Mouse (Mus musculus): ENCODE data around the gene Usp36. TPM values are rescaled to one million over a fixed set of nuclear protein-coding genes. Genes with fewer than 3 reads are reported as not detected.

Gene Usp36
- polyA plus RNA-seq, 1 experiment from 2014 or later: 19.9 TPM

- WGBS: 52% methylated on average over 3 of the region's 3 CpGs
- TF ChIP-seq CTCF (IDR thresholded peaks at IDR 0.05; ENCODE audit: low read depth): no peak
These were observed 56.1 kb downstream of the Usp36 start for GRCm38 (mm10) chr11:118233924-118234323.

GRCm38 (mm10) chr11:118232314-118232831 lies 57.7 kb downstream of the Usp36 start:
- Histone ChIP-seq H3K4me1 (ENCODE audit: insufficient read depth) (peaks cover 10% of the 10 kb centered on the region; the same call in 1 of the 2 replicates), H3K27me3 (ENCODE audit: insufficient read depth, low read length) (no peaks in the 10 kb centered on the region), H3K9me3 (ENCODE audit: low read depth, low read length) (no peaks in the 10 kb centered on the region), H3K4me3 (ENCODE audit: low read depth, low read length) (no peak overlapping the region), H3K4me2 (no peak overlapping the region), H3K9ac (no peak overlapping the region), H3K27ac (ENCODE audit: low read depth) (no peak overlapping the region), H3K36me3 (ENCODE audit: insufficient read depth) (no peaks in the 10 kb centered on the region)
- TF ChIP-seq CTCF (IDR thresholded peaks at IDR 0.05; ENCODE audit: low read depth): peak; percentile 64
- no peak for ATAC-seq (ENCODE audit: insufficient read depth)
- DNase-seq: no peak
- 45% methylated on average over 7 of the region's 7 CpGs for WGBS

More at GRCm38 (mm10) chr11:118233924-118234323, 56.1 kb downstream of the Usp36 start:
- no peak overlapping the region for H3K27ac ChIP-seq (ENCODE audit: low read depth)
- no peak overlapping the region for H3K4me3 ChIP-seq (ENCODE audit: low read depth, low read length)
- ATAC-seq (ENCODE audit: insufficient read depth): no peak
- peaks cover 10% of the 10 kb centered on the region; the same call in 1 of the 2 replicates for H3K4me1 ChIP-seq (ENCODE audit: insufficient read depth)
- H3K27me3 ChIP-seq (ENCODE audit: insufficient read depth, low read length): no peaks in the 10 kb centered on the region
- no peak for DNase-seq
- H3K4me2 ChIP-seq: no peak overlapping the region
- no peak overlapping the region for H3K9ac ChIP-seq
- H3K9me3 ChIP-seq (ENCODE audit: low read depth, low read length): no peaks in the 10 kb centered on the region
- no peaks in the 10 kb centered on the region for H3K36me3 ChIP-seq (ENCODE audit: insufficient read depth)

- TF ChIP-seq CTCF (IDR thresholded peaks at IDR 0.05; ENCODE audit: low read depth): no peak
- DNase-seq (no peak), ATAC-seq (ENCODE audit: insufficient read depth) (no peak)
- no peaks in the 10 kb centered on the region for H3K36me3 ChIP-seq (ENCODE audit: insufficient read depth)
- no peak overlapping the region for H3K9ac ChIP-seq
- no peak overlapping the region for H3K4me2 ChIP-seq
- H3K27me3 ChIP-seq (ENCODE audit: insufficient read depth, low read length): no peaks in the 10 kb centered on the region
- H3K27ac ChIP-seq (ENCODE audit: low read depth): no peak overlapping the region
- no peak overlapping the region for H3K4me3 ChIP-seq (ENCODE audit: low read depth, low read length)
- no peaks in the 10 kb centered on the region for H3K9me3 ChIP-seq (ENCODE audit: low read depth, low read length)
- 84% methylated on average over 5 of the region's 5 CpGs for WGBS
- 0 out of 2 replicates have a peak, but pooled peaks cover 3% of the 10 kb centered on the region for H3K4me1 ChIP-seq (ENCODE audit: insufficient read depth)
These were observed 60.1 kb downstream of the Usp36 start for GRCm38 (mm10) chr11:118229941-118230340.

DNA sequence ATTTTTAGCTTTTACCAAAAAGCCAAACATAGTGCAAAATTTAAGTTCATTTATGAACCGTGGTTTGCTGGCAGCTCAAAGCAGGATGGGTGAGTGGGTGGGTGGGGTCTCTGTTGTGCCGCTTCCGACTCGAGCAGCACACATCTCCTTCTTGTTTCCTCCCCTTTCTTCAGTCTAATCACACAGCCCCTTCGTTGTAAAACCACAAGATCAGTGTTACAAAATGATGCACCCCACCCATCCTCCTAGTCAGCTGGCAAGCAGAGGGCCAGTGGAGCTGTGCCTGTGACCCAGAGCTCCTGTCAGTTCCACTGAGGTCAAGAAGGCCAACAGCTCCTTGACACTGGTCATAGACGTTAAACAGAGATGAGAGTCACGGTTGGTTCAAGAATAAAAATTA lies 62.4 kb downstream of the Usp36 start:
- Histone ChIP-seq H3K36me3 (ENCODE audit: insufficient read depth) (no peaks in the 10 kb centered on the region), H3K4me3 (ENCODE audit: low read depth, low read length) (no peak overlapping the region), H3K4me2 (no peak overlapping the region), H3K27me3 (ENCODE audit: insufficient read depth, low read length) (no peaks in the 10 kb centered on the region), H3K27ac (ENCODE audit: low read depth) (no peak overlapping the region), H3K4me1 (ENCODE audit: insufficient read depth) (0 out of 2 replicates have a peak, but pooled peaks cover 3% of the 10 kb centered on the region), H3K9me3 (ENCODE audit: low read depth, low read length) (no peaks in the 10 kb centered on the region), H3K9ac (no peak overlapping the region)
- no peak for TF ChIP-seq CTCF (IDR thresholded peaks at IDR 0.05; ENCODE audit: low read depth)
- DNase-seq (no peak), ATAC-seq (ENCODE audit: insufficient read depth) (no peak)
- WGBS: 60% methylated on average over 7 of the region's 7 CpGs

DNA sequence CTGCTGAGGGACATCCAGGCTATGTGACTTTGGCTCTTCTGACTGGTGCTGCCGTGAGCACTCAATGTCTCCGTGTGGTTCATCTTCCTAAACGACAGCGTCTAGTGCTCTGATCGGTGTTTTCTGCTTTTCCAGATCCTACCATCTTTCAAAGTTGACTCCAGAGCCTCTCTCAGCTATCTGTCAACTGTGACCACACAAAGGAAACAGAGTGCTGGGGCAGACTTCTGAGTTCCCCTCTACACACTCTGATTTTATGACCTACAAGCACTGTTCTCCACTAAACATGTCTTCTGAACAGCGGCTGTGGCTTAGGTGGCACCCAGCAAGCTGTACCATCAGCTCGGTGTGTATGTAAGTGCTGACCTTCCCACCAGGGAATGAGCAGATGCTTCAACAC lies 63.2 kb downstream of the Usp36 start:
- Histone ChIP-seq H3K27ac (ENCODE audit: low read depth) (no peak overlapping the region), H3K27me3 (ENCODE audit: insufficient read depth, low read length) (no peaks in the 10 kb centered on the region), H3K4me2 (no peak overlapping the region), H3K36me3 (ENCODE audit: insufficient read depth) (no peaks in the 10 kb centered on the region), H3K9me3 (ENCODE audit: low read depth, low read length) (no peaks in the 10 kb centered on the region), H3K9ac (no peak overlapping the region), H3K4me3 (ENCODE audit: low read depth, low read length) (no peak overlapping the region), H3K4me1 (ENCODE audit: insufficient read depth) (no peaks in the 10 kb centered on the region)
- TF ChIP-seq CTCF (IDR thresholded peaks at IDR 0.05; ENCODE audit: low read depth): no peak
- DNase-seq (no peak), ATAC-seq (ENCODE audit: insufficient read depth) (no peak)
- 82% methylated on average over 7 of the region's 7 CpGs for WGBS

DNA sequence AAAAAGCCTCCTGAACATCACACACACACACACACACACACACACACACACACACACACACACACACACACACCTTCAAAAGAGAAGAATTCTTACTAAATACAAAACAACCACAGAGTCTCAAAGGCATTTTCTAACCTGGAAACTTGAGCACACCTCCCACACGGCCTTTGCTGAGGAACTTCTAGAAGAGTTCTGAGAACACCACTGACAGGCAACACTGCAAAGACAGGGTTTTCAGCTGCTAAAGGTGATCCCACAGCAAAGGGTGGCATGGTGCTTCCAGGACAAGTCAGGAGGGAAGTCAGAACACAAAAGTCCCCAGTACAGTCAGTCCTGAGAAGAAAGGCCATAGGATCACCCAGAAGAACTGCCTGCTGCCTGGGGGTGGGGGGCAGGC lies 64.2 kb downstream of the Usp36 start:
- Histone ChIP-seq H3K4me3 (ENCODE audit: low read depth, low read length) (no peak overlapping the region), H3K9ac (no peak overlapping the region), H3K9me3 (ENCODE audit: low read depth, low read length) (no peaks in the 10 kb centered on the region), H3K4me2 (no peak overlapping the region), H3K36me3 (ENCODE audit: insufficient read depth) (no peaks in the 10 kb centered on the region), H3K27me3 (ENCODE audit: insufficient read depth, low read length) (no peaks in the 10 kb centered on the region), H3K27ac (ENCODE audit: low read depth) (no peak overlapping the region), H3K4me1 (ENCODE audit: insufficient read depth) (no peaks in the 10 kb centered on the region)
- DNase-seq (no peak), ATAC-seq (ENCODE audit: insufficient read depth) (no peak)
- no peak for TF ChIP-seq CTCF (IDR thresholded peaks at IDR 0.05; ENCODE audit: low read depth)
- 65% methylated on average over 1 of the region's 1 CpGs for WGBS

DNA sequence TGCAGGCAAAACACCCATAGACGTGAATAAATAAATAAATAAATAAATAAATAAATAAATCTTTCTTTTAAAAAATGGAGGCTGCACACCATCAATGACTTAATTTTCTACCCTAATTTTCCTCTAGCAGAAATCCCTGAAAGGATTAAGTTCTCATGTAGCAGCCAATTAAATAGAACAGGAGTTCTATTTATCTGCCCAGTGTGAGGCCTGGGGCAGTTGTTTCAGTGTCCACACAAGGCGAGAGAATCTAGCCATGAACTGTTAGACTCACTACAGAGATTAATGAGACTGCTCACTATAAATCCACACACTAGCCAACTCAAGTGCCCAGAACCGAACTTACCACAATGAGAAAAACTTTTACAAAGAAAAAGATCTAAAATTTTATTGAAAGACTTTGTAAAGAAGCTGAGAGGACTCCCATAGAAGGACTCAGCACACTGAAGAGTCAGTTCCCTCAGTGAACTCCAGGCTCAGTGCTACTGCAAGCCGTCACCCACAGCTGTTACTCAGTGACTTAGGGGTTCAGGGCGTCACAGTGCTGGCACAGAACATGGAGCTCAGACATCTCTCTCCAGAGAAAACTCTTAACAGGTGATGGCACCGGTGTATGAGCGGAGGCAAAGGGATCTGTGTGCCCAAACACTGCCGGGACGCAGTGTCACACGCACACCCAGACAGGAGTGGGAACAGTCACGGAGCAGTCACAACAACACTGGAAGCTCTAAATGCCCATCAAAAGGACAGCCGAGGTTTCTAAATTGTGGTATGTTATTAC lies 64.8 kb downstream of the Usp36 start:
- Histone ChIP-seq H3K27ac (ENCODE audit: low read depth) (no peak overlapping the region), H3K27me3 (ENCODE audit: insufficient read depth, low read length) (no peaks in the 10 kb centered on the region), H3K9ac (no peak overlapping the region), H3K4me2 (no peak overlapping the region), H3K9me3 (ENCODE audit: low read depth, low read length) (no peaks in the 10 kb centered on the region), H3K36me3 (ENCODE audit: insufficient read depth) (no peaks in the 10 kb centered on the region), H3K4me1 (ENCODE audit: insufficient read depth) (no peaks in the 10 kb centered on the region), H3K4me3 (ENCODE audit: low read depth, low read length) (no peak overlapping the region)
- no peak for TF ChIP-seq CTCF (IDR thresholded peaks at IDR 0.05; ENCODE audit: low read depth)
- WGBS: 71% methylated on average over 12 of the region's 12 CpGs
- no peak for DNase-seq
- ATAC-seq (ENCODE audit: insufficient read depth): no peak

Data from lung, embryonic 14.5 days (tissue).